Mouse (Mus musculus): ENCODE results near the gene Fam198b.
A peak's percentile ranks its signal among the peaks of the same experiment; 100 is the strongest.
"Not testable (repeated sequence)": the region's sequence is repeated elsewhere in the genome, so short reads cannot be mapped to it uniquely, and the experiment has no call there.

Fam198b gene

GRCm38 (mm10) chr3:79925950-79926697 lies 41.8 kb downstream of the Fam198b start:
- no peak for DNase-seq (ENCODE audit: low read depth, low spot score)

GRCm38 (mm10) chr3:79927050-79927449 lies 42.7 kb downstream of the Fam198b start:
- DNase-seq (ENCODE audit: low read depth, low spot score) = peak; percentile 83

- DNase-seq (ENCODE audit: low read depth, low spot score) = no peak
Observed at GRCm38 (mm10) chr3:79928409-79928808, 44.1 kb downstream of the Fam198b start.

- DNase-seq (ENCODE audit: low read depth, low spot score) = no peak
Observed at GRCm38 (mm10) chr3:79930141-79930744, 45.9 kb downstream of the Fam198b start.

- DNase-seq (ENCODE audit: low read depth, low spot score) = peak; percentile 99
Observed at GRCm38 (mm10) chr3:79936213-79936612, 51.9 kb downstream of the Fam198b start.

GRCm38 (mm10) chr3:79936730-79937447 lies 52.6 kb downstream of the Fam198b start:
- DNase-seq (ENCODE audit: low read depth, low spot score) = peak; percentile 78

GRCm38 (mm10) chr3:79947736-79948135 lies 63.4 kb downstream of the Fam198b start:
- DNase-seq (ENCODE audit: low read depth, low spot score) = peak; percentile 97

GRCm38 (mm10) chr3:79948151-79948550 lies 63.8 kb downstream of the Fam198b start:
- DNase-seq (ENCODE audit: low read depth, low spot score) = no peak

GRCm38 (mm10) chr3:79953164-79953759 lies 68.9 kb downstream of the Fam198b start:
- DNase-seq (ENCODE audit: low read depth, low spot score) = no peak

- DNase-seq (ENCODE audit: low read depth, low spot score) = no peak
Observed at GRCm38 (mm10) chr3:79955262-79955661, 70.9 kb downstream of the Fam198b start.

GRCm38 (mm10) chr3:79956792-79957191 lies 72.5 kb downstream of the Fam198b start:
- peak; percentile 55 for DNase-seq (ENCODE audit: low read depth, low spot score)

GRCm38 (mm10) chr3:79957752-79958151 lies 73.4 kb downstream of the Fam198b start:
- no peak for DNase-seq (ENCODE audit: low read depth, low spot score)

GRCm38 (mm10) chr3:79966709-79967108 lies 82.4 kb downstream of the Fam198b start:
- DNase-seq (ENCODE audit: low read depth, low spot score) = no peak

- DNase-seq (ENCODE audit: low read depth, low spot score) = no peak
Observed at GRCm38 (mm10) chr3:79967346-79967745, 83.0 kb downstream of the Fam198b start.

GRCm38 (mm10) chr3:79968426-79968825 lies 84.1 kb downstream of the Fam198b start:
- no peak for DNase-seq (ENCODE audit: low read depth, low spot score)

- DNase-seq (ENCODE audit: low read depth, low spot score) = not testable (repeated sequence)
Observed at GRCm38 (mm10) chr3:79969536-79969935, 85.2 kb downstream of the Fam198b start.

GRCm38 (mm10) chr3:79970070-79970469 lies 85.7 kb downstream of the Fam198b start:
- DNase-seq (ENCODE audit: low read depth, low spot score) = no peak

- no peak for DNase-seq (ENCODE audit: low read depth, low spot score)
Observed at GRCm38 (mm10) chr3:79970498-79970897, 86.2 kb downstream of the Fam198b start.

GRCm38 (mm10) chr3:79971542-79971941 lies 87.2 kb downstream of the Fam198b start:
- DNase-seq (ENCODE audit: low read depth, low spot score) = no peak

GRCm38 (mm10) chr3:79976786-79977185 lies 92.5 kb downstream of the Fam198b start:
- peak; percentile 48 for DNase-seq (ENCODE audit: low read depth, low spot score)

- DNase-seq (ENCODE audit: low read depth, low spot score) = peak; percentile 92
Observed at GRCm38 (mm10) chr3:79977656-79978450, 93.5 kb downstream of the Fam198b start.
